Mouse (Mus musculus) kidney, adult 2 months (tissue): ENCODE results near the gene Stn1.

ENCODE experiments used
- CTCF ChIP-seq: fragments of 200-500 bp; conservative IDR thresholded peaks from 2 replicates; pipeline ENCODE4 v1.5.1; 2011; ENCODE audit warnings: low read depth, mild to moderate bottlenecking, control low read depth, low read length, moderate library complexity, mixed read lengths; ENCODE audit not compliant: insufficient read depth, insufficient read length
- POLR2A ChIP-seq: fragments of 200-500 bp; IDR thresholded peaks from one replicate; pipeline ENCODE4 v1.6.1; 2011; ENCODE audit warnings: low read depth, low read length, control low read depth

DNA sequence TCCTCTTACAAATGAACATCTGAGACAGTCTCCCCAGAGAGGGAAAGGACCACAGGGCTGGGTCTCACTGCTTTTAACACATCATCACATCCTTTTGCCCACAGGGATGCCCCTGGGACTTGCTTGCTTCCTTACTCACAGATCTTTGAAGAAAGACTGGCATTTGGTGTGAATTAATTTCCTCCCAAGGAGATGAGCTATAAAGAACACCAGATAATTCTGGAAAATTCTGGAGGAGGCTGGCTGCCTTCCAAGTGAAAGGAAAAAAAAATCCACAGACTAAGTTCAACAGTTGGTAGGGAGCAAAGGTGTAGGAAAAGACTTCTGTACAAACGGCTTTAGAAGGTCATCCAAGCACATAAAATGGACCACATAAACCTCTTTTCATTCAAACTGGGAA, 3.2 kb downstream of the Stn1 start:
- TF ChIP-seq POLR2A, result no peak
- TF ChIP-seq CTCF, result no peak
